Mouse (Mus musculus): ENCODE results near the gene Atf1.
"Not testable (repeated sequence)": the region's sequence is repeated elsewhere in the genome, so short reads cannot be mapped to it uniquely, and the experiment has no call there.

Gene Atf1

DNA sequence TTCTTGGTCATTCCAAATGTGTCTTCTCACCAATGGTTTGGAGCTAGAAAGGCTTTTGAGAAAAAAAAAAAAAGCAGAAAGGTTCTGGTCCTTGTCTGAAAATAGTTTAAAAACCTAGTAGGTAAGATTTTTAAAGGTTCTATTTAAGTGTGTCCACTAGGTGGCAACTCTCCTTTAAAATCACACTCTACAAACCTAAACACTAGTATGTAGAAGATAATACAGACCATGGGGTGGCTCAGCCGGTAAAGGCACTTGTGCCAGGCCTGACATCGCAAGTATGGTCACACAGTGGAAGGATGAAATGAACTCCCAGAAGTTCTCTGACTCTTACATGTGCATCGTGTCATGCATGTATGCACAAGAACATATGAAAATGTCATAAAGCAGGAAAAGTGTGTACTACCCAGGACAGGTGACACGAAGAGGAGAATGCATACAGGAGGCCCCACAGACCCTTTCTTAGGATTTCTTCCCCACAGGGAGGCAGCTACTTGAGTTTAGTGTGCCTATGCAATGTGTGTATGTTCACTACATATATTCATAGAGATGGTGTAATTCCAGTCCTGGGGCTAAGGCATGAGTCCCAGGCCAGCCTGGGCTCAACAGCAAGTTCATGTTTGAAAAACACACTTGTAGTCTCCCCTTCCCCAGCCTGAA, 35.8 kb downstream of the Atf1 start:
- no peak for DNase-seq

DNA sequence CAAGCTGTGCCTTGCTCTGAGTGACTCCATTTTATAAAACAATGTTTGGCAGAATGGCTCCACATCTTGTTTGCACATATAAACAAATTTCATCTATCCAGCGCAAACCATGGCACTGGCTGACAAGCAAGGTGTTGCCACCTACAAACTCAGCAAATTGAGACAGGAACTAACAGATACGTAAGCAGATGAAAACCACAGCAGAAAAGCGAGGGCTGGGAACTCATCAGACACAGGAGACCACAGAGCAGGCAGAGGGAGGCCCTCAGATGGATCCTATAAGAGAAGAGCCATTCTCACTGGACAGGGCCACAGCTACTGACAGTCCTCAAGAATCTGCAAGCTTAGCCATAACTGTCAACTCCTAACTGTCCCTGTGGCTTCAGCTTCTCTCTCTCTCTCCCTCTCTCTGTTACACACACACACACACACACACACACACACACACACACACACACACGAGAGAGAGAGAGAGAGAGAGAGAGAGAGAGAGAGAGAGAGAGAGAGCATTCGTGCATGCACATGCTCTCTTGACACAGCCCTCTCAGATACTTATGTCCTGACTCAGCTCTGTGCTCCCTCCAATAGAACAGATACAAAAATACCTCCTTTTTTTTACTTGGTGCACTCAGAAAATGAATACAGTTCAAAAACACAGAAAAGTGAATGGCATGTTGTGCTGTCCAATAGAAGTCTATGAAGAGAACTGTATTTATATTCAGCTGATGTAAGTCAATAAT, 38.1 kb downstream of the Atf1 start:
- no peak for DNase-seq

DNA sequence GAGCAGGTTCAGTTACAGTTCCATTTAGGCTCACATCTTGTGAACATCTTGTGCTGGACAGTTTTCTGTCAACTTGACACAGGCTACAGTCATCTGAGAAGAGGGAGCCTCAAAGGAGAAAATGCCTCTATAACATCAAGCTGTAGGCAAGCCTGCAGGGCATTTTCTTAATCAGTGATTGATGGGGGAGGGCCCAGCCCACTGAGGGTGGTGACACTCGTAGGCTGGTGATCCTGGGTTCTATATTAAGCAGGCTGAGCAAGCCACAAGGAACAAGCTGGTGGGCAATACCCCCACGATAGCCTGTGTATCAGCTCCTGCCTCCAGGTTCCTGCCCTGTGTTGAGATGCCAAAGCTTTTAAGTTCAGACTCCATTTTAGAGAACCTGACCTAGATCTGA, 41.3 kb downstream of the Atf1 start:
- no peak for DNase-seq

DNA sequence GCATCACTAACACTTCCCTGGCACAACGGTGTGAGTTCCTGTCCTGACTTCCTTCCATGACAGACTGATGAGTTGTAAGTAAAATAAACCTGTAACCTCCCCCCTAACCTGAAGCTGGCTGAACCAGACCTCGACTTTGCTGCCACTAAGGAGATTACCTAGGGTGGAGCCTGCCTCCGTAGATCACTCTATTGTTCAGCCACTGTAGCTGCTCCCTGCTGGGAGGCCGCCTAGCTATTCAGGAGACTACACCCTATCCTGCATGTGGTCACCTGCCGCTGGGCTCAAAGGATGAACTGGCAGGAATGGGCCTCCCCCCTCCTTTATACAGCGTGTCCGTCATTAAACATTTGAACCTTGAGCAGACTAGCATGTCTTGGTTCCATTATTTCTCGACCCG, 42.2 kb downstream of the Atf1 start:
- no peak for DNase-seq

DNA sequence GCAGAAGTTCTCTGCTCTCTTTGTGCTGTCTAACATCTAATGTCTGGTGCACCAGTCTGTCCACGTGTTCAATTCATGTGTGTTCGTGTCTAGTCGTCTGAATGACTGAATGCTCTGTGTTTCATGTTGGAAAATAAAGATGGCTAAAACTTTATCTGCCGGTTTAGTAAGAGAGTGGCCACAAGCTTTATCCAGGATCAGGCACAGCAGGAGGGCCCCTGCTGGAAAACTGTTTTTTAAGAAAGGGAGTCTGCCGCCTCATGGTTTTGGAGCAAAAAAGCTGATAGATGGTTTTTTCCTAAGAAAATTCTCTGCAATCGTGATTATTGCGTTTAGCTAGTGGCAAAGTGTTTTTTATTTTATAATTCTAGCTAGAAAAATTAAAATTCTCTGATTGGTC, 43.0 kb downstream of the Atf1 start:
- DNase-seq = not testable (repeated sequence)

DNA sequence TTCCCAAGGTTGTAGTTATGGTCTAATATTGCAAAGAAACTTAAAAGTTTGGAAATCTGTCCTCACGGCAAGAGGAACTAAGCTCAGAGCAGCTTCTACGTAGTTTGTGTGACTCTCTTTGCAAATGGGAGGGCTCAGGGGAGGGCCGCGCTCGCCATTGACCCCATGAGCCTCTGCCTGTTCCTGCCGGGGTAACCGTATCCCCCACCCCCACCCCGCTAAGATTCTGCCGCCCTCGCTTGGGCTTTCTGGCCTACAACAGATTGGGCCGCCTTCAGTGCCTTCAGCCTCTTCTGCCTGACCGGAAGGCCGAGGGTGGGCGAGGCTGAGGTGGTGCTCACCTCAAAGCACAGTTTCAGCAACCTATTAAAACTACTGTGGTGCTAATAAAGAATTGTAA, 43.8 kb downstream of the Atf1 start:
- DNase-seq = no peak

DNA sequence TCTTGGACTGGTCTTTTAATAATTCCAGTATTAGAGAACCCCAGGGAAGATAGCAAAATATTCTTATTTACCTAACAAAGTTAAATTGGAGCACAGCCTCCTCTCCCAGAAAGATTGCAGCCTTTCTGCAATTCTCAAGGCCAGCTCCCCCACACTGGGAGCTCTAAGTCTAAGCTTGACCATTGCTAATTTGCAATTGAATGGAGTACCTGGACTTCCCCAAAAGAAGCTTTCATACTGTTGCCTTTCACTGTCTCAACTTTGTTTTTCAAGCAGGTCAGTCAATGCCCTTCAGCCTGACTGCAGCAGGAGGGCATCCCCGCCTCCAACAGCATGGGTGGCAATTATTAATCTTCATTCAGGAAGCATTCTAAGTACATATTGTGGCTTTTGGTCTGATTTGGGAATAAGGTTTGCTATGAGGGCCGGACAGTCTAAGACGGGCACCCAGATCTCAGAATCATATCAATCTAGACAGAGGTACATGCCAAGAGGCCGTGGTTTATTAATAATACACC, 46.2 kb downstream of the Atf1 start:
- not testable (repeated sequence) for DNase-seq

DNA sequence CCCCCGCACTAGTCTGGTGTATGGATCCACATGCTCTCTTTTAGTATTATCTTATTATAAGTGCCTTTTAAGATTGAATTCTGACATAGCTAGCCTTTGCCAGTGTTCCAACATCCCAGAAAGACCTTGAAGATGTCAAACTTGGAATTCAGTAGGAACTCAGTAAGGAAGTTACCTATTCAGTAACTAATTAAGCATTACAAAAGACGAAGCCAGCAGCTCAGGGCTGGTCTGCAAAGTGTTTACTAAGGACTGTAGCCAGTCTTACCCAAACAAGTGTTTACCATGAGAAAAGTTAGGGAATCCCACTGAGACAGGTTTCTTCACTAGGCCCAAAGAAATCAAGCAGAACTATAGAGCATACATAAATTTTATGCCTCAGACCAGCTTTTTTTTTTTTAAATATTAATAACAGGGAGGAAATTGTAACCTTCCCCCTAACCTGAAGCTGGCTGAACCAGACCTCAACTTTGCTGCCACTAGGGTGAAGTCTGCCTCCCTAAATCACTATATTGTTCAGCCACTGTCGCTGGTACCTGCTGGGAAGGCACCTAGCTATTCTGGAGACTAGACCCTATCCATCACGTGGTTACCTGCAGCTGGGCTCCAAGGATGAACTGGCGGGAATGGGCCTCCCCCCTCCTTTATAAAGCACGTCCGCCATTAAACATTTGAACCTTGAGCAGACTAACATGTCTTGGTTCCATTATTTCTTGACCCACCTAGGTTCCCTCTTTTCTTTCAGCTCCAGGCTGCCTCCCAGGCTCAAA, 47.4 kb downstream of the Atf1 start:
- DNase-seq = no peak

DNA sequence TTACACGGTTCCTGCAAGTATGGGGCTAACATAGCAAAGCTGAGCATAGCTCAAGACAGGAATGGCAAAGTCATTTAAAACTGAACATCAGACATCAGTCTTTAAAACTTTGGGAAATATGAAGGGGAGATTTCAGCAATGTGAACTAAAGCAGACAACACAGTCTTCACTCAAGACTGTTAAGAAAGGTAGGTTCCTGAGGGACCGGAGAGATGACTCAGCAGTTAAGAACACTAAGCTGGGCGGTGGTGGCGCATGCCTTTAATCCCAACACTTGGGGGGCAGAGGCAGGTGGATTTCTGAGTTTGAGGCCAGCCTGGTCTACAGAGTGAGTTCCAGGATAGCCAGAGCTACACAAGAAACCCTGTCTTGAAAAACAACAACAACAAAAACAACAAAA, 48.8 kb downstream of the Atf1 start:
- DNase-seq = no peak

DNA sequence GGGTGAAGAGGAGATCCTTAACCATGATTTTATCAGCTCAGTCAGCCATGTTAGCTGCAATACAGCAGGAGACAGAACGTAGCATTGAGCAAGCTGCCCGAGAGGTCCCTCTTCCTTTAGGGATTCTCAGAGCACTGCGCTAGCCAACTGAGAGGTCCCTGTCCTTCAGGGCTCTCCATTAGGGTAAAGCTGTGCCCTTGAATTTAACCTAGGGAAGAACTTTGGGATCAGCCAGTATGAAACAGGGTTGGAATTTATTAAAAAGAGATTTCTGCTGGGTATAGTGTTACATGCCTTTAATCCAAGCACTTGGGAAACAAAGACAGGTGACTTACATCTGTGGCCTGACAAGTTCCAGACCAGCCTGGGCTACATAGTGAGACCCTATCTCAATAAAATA, 50.0 kb downstream of the Atf1 start:
- DNase-seq = no peak

DNA sequence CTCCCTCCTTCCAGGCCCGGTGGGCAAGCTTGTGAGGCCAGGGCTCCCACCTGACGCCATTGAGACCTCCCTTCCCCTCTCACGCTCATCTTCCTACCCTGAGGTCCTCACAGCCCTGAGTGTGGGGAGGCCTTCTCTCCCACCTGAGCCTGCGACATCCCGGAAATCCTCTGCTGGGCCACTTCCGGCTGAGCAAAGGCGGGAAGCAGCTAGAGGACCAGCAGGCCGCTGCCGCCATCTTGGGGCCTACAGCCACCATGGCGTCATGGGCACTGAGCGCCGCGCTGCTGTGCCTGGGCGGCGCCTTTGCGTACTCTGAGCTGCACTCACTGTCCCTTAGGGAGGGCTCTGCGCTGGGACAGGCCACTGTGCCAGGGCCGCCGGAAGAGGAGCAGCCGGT, 53.0 kb downstream of the Atf1 start, which contains the start of gene Tmprss12:
Gene Tmprss12, plus strand, starts transcription at position 212 of the 400 bp plus-strand sequence.
- no peak for DNase-seq

DNA sequence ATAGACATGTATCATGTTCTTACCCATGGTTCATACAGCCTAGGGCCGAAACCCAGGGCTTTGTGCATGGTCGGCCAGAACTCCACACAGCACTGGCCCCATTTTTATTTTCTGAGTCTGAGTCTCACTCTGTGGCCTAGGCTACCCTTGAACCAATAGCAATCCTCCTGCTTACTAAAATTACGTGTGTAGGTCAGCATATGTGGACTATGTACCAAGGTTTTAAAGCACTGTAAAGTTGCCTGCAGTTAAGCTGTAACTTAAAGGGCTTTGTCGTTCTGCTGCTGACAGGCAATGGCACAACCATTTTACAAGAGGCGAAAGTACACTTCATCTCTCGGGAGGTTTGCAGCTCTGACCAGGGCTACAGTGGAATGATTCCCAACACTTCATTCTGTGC, 61.4 kb downstream of the Atf1 start:
- no peak for DNase-seq

DNA sequence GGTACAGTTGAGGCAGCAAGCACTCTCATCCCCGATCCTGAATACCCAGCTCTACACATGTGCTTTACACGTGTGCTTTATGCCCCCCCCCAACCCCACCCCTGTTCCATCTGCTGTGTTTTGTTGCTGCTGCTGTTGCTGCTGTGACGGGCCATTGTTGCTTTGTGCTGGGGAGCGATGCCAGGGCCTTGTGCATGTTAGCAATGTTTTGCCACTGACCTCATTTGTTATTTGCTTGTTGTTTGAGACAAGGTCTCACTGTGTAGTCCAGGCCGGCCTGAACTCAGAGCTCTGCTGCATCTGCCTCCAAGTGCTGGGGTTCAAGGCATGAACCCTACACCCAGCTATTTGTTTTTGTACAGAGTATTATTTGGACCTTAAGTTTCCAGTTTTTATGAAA, 63.2 kb downstream of the Atf1 start:
- no peak for DNase-seq

DNA sequence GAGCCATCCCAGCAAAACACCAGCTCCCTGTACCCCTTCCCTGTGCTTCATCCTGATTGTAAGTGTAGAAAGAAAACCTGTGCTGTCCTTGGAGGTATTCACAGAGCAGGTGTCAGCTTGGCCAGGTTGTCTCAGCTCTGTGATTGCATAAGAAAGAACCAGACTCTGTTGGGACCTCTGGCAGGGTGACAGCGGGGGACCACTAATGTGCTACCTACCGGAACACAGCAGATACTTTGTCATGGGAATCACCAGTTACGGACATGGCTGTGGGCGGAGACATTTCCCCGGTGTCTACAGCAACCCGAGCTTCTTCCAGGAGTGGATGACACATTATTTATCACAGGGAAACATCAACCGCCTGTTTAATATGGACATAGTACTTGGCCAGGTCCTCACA, 64.7 kb downstream of the Atf1 start:
- DNase-seq = no peak

DNA sequence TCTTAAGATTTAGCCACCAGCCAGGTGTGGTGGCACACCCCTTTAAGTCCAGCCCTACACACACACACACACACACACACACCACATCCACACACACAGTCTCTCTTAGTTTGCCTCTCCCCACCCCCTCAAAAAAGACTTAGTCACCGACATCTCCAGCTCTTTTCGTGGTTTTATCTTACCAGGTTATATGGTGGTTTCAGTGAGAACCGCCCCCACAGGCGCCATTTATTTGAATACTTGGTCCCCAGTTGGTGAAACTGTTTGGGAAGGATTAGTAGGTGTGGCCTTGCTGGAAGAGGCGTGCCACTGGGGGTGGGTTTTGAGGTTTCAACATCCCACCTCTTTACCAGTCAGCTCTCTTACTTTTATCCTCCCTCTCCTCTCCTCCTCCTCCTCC, 70.2 kb downstream of the Atf1 start:
- DNase-seq = no peak

DNA sequence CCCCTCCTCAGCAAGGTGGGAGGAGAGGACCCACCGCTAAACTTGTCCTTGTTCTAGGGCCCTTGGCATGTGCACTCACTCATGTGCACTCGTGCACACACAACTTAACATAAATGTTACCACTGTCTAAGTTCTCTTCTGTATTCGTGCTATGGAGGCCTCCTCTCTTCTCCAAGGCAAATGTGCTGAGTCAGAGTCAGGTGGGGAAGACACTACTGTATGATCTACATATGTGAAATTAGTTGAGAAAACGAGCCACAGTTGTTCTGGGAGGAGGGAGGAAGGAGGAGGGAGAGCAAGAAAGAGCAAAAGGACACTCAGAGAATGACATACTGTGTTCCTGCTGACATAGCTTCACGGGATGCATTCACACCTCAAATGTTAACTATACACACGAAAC, 72.9 kb downstream of the Atf1 start:
- no peak for DNase-seq

DNA sequence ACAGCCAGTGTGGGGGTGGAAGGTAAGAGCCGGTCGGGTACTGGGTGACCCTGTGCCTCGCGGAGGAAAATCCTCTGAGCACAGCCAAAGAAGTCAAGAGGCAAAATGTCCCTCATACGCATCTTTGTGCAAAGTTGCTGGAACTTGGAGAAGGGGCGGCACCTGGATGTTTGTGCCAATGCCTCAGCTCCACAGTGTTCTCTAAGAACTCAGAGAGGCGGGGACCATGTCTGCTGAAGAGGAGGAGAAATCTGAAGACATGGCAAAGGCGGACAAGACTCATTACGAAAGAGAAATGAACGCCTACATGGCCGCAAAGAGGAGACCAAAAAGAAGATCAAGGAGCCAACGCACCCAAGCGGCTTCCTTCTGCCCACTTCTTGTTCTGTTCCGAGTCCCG, 73.9 kb downstream of the Atf1 start:
- DNase-seq = no peak

DNA sequence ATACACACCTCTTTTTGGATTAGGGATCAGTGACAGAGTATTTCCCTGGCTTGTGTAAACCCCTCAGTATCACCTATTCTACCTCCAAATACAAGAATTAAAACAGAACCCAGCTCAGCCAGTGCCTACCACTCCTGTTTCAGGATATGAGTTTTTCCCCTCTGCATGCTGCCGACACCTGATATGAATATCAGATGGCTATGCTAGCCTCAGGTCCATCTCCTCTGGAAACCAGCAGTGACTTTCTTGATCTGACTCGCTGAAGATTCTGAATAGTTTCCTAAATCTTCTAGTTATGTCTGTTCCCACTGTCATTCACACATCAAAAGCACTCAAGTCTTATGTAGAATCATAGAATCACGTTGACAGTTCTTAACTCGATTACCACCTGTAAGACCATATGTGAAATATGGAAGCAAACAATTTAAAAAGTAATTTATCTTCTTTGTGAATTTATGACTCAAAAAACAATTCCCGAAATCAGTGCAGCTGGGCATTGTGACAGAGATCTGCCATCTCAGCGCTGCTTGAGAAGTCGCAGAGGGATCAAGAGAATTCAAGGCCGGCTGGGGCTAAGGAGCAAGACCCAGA, 75.9 kb downstream of the Atf1 start:
- no peak for DNase-seq

DNA sequence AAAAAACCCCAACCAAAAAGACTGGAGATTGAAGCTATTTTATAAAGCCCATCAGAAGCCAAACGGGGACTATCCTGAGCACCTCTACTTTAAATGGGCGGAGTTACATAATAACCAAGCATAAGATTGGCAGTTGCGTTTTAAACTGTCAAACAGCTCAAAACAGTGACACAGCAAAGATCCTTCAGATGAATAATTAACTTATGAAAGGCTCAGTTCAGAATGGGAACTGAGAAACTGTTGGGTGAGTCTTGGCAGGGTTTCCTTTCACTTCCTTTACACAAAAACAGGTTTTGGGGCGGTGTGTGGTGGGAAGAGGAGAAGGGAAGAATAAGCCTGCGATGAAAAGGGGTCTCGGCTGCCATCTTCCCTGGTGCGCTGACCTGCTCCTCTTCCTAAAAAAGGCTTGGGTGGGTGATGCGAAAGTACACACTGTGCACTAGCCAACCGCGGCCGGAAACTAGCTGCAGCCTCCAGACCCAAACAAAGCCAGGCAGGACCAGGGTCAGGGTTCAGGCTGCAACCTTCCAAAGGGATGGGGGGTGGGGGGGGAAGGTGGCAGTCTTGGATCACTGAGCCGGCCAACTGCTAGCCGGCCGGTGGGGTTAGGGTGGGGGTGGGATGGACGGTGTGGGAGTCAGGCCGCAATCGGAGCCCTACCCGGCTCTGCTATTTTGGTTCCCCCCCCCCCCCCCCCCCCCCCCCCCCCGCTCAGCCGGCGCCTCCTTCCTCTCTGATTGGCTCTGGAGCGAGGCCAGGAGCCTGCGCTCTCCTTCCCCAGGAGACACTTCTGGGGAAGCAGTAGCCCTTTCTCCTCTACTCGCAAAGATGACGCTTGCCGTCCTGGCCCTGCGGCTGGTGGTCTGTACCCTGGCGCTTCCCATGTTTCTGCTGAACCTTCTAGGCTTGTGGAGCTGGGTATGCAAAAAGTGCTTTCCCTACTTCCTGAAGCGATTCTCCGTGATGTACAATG, 76.7 kb downstream of the Atf1 start, which contains the start of gene Mettl7a1:
Gene Mettl7a1, plus strand, starts transcription at position 122 of the 973 bp plus-strand sequence.
- peak; percentile 84 for DNase-seq

DNA sequence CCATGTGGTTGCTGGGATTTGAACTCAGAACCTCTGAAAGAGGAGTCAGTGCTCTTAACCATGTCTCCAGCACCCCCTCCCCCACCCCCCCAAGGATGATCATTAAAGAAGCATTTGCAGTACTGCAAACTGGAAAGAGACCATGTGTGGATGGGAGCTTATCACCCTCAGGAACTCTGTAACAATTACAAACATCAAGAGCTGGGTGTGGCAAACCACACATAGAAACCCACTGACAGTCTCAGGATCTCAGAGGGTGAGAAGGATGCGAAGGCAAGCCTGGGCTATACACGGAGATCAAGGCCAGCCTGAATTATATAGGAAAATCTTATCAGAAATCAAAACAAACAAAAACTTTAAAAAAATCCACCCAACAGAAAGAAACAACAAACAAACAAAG, 78.6 kb downstream of the Atf1 start:
- DNase-seq = no peak

DNA sequence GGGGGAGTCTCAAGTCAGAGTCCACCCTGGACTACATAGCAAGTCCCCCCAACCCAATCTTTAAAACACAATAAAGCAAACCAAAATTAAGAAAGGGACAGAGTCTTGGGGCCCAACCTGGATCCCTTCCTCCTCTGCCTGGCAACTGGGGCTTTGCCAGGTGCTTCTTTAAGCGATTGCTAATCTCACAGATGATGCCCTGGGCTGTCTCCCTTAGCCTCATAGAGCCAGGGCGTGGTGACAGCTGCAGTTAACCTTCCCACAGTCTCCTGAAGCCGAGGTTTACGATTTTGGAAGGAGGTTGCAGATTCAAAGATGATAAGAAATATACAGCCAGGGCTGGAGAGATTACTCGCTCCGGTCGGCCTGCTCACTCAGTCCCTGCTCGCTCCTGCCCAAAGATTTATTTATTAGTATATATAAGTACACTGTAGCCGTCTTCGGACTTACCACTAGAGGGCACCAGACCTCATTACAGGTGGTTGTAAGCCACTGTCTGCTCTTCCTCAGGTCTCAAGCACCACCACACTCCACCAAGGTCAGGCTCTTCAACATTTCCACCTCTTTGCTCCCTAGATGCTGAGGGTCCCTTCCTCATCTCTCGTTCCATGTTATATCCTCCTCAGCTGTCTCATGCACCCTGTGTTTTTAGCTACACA, 79.9 kb downstream of the Atf1 start:
- peak; percentile 71 for DNase-seq

Data from liver (tissue).